Mouse (Mus musculus) testis, adult 10 weeks (tissue): ENCODE results near the gene BC100530. TPM values are rescaled to one million over a fixed set of nuclear protein-coding genes. Genes with fewer than 3 reads are reported as not detected.

Source experiments
- polyA plus RNA-seq: library from polyadenylated mRNA; stranded (reverse); fragments of 350-450 nt; fragmentation: Illumina TruSeq; extraction: RNeasy Lipid Tissue Mini Kit (QIAGEN cat#74804); gene quantifications from one replicate; pipeline ENCODE4 v1.2.3, GENCODE M21; 2014; ENCODE audit warnings: low read depth, low replicate concordance

The BC100530 gene
- 0.55 TPM for polyA plus RNA-seq

DNA sequence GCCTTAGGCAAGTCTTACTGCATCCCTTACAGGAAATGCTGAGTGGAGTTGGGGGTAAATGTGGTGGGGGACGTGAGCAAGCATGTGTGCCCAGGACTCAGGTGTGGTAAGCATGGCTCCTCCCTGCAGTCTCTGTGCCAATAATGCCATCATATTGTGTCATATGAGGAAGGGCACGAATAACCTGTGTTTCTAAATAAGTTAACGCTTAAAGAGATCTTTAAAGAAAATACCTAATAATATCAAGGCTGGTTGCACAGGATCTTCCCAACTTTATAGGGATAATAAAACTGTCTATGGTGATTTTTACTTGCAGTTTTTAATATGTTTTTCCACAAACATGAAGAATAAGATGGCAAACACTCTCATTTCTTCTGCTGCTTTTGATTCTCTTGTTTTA is at the start of gene BC100530:
BC100530 (minus strand) TSS at position 101 of the 400 bp plus-strand sequence.

GRCm38 (mm10) chr16:36408357-36408756 is 40.8 kb upstream of the BC100530 start, which contains the start of gene Stfa2:
Gene Stfa2 (minus strand): TSS chr16:36408457.

DNA sequence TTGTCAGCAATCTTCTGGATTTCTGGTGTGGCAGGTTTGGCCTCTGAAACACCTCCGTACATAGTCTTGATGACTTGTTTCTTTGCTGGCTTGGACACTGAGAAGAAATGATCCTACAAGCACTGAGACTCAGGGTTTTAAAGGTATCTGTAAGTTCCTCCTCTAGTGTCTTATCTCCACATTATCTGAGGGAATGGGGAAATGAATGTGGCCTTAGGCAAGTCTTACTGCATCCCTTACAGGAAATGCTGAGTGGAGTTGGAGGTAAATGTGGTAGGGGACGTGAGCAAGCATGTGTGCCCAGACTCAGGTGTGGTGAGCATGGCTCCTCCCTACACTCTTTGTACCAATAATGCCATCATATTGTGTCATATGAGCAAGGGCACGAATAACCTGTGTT is 33.3 kb downstream of the BC100530 start, which contains the start of gene BC117090:
BC117090 (minus strand) TSS at position 101 of the 400 bp plus-strand sequence.

Other genes with a start within 250 kb of the BC100530 start
- not detected for gene Csta1, start 236.5 kb downstream of the BC100530 start, polyA plus RNA-seq
- gene Stfa2l1, start 210.9 kb downstream of the BC100530 start, polyA plus RNA-seq: 0.77 TPM
- not detected for gene Gm5483, start 183.5 kb downstream of the BC100530 start, polyA plus RNA-seq
- gene Gm5416, start 157.3 kb downstream of the BC100530 start, polyA plus RNA-seq: 4.8 TPM
- not detected for gene 2010005H15Rik, start 146.3 kb downstream of the BC100530 start, polyA plus RNA-seq
- gene Stfa1, start 90.8 kb downstream of the BC100530 start, polyA plus RNA-seq: 0.56 TPM
- not detected for gene BC117090, start 33.4 kb downstream of the BC100530 start, polyA plus RNA-seq
- gene Stfa2, start 40.7 kb upstream of the BC100530 start, polyA plus RNA-seq: not detected
- not detected for gene Stfa3, start 87.6 kb upstream of the BC100530 start, polyA plus RNA-seq
- 0.48 TPM for gene Casr, start 194.4 kb upstream of the BC100530 start, polyA plus RNA-seq